Mouse (Mus musculus) neural tube, embryonic 15.5 days (tissue): ENCODE results near the gene Hist1h4b. TPM values are rescaled to one million over a fixed set of nuclear protein-coding genes. Genes with fewer than 3 reads are reported as not detected.

Source experiments
- ATAC-seq: fragments of 200-750 bp; cut with Nextera tagmentation; 2 replicates; pipeline ENCODE4 v1.8.0; 2017; ENCODE audit warnings: mild to moderate bottlenecking, moderate TSS enrichment, moderate library complexity; ENCODE audit not compliant: low FRiP score
- H3K27ac ChIP-seq: fragments of 300-500 bp; sonication (generic); replicated peaks from 2 replicates; pipeline ENCODE4 v1.5.1; 2015; ENCODE audit warnings: mild to moderate bottlenecking, inconsistent platforms
- H3K27me3 ChIP-seq: fragments of 300-500 bp; sonication (generic); replicated peaks from 2 replicates; pipeline ENCODE4 v1.6.1; 2015; ENCODE audit warnings: inconsistent platforms
- H3K36me3 ChIP-seq: fragments of 300-500 bp; sonication (generic); 2 replicates; pipeline ENCODE4 v1.6.1; 2015; ENCODE audit warnings: inconsistent platforms
- H3K4me1 ChIP-seq: fragments of 300-500 bp; sonication (generic); 2 replicates; pipeline ENCODE4 v1.6.1; 2015; ENCODE audit warnings: inconsistent platforms
- H3K4me2 ChIP-seq: fragments of 300-500 bp; sonication (generic); 2 replicates; pipeline ENCODE4 v1.6.1; 2015; ENCODE audit warnings: inconsistent platforms, mild to moderate bottlenecking, moderate library complexity
- H3K4me3 ChIP-seq: fragments of 300-500 bp; sonication (generic); replicated peaks from 2 replicates; pipeline ENCODE4 v1.5.1; 2015; ENCODE audit warnings: mild to moderate bottlenecking, inconsistent platforms
- H3K9ac ChIP-seq: fragments of 300-500 bp; sonication (generic); replicated peaks from 2 replicates; pipeline ENCODE4 v1.6.1; 2015; ENCODE audit warnings: mild to moderate bottlenecking, inconsistent platforms
- H3K9me3 ChIP-seq: fragments of 300-500 bp; sonication (generic); replicated peaks from 2 replicates; pipeline ENCODE4 v1.6.1; 2016; ENCODE audit warnings: inconsistent platforms
- WGBS: fragments of 180-500 bp; shearing (Covaris S2); methylation state at CpG from one replicate; pipeline ENCODE4 v1.1.7; 2015; ENCODE audit warnings: mixed read lengths; 5-methylcytosine and 5-hydroxymethylcytosine counted together
- microRNA-seq: library from miRNA; unstranded; fragments of <30 nt; microRNA quantifications from one replicate; pipeline ENCODE4, GENCODE M21; 2017
- polyA plus RNA-seq: library from polyadenylated mRNA; unstranded; fragments of >200 nt; fragmentation: Nextera tagmentation; extraction: Ambion mirVana; gene quantifications from 2 replicates; pipeline ENCODE4 v1.2.1, GENCODE M21; 2015

Hist1h4b gene
- polyA plus RNA-seq, 1 experiment from 2014 or later, result 1.0 TPM

DNA sequence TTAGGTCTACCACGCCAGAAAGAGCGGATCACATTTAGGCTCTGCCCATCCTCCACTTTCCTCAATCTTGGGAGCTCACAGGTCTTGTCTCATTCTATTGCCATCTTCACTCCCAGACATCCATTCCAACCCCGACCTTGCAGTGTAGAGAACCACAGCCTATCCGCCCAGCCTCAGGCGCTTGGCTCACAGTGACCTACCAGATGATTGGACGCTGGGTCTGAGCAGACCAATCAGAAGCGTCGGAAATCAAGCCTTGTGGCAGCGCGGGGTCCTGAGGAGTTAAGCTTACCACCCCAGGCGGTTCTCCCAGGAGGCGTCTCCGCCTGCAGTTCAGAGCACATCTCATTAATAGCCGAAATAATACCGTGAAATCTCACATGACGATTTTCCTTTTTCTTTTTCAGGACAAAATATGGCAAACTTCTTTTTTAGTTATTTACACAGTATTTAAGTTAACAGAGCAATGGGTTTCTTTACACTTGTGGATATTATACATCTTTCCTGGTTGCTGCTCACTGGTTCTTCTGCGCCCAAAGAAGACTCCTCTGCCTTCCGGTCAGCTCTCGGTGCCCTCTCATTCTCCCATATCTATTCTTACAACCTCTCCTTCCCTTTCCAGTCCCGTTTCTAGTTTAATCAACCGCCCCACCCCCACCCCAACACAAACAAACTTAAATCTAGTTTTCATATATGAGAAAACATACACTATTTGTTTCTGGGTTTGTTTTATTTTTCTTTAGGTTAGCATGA lies 15.9 kb downstream of the Hist1h4b start:
- H3K4me2 ChIP-seq, result peak overlapping the region; percentile 50
- no peaks in the 10 kb centered on the region; the same call in 1 of the 2 replicates for H3K27me3 ChIP-seq
- H3K4me3 ChIP-seq, result peak overlapping the region; percentile 9; the same call in 1 of the 2 replicates
- H3K27ac ChIP-seq, result no peak overlapping the region
- peaks cover 7% of the 10 kb centered on the region; the same call in 1 of the 2 replicates for H3K4me1 ChIP-seq
- no peak overlapping the region for H3K9ac ChIP-seq
- H3K9me3 ChIP-seq, result no peaks in the 10 kb centered on the region
- H3K36me3 ChIP-seq, result no peaks in the 10 kb centered on the region
- WGBS, result 28% methylated on average over 21 of the region's 21 CpGs
- peak; percentile 90 for ATAC-seq

DNA sequence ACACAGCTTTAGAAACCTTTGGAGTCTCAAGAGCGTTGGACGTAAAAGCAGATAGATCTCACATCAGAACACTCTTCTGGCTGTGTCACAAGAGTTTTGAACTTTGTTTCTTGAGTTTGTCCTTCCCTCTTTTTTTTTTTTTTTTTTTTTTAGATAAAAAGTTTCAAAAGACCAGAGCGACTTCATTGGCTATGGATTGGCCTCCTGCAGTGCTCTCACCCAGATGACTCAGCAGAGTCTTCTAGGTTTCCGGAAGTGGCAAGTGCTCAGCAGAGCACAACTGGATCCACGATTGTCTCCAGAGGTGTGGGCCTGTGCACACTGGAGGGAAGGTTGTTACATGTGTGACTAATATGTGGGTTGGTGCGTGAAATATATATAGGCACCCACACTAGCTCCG lies 21.5 kb downstream of the Hist1h4b start:
- ATAC-seq, result no peak
- Histone ChIP-seq H3K27ac (no peak overlapping the region), H3K4me2 (no peak overlapping the region), H3K27me3 (no peaks in the 10 kb centered on the region; the same call in 1 of the 2 replicates), H3K4me3 (no peak overlapping the region), H3K9me3 (no peaks in the 10 kb centered on the region), H3K36me3 (no peaks in the 10 kb centered on the region), H3K9ac (no peak overlapping the region), H3K4me1 (no peaks in the 10 kb centered on the region)
- WGBS, result 96% methylated on average over 7 of the region's 7 CpGs

DNA sequence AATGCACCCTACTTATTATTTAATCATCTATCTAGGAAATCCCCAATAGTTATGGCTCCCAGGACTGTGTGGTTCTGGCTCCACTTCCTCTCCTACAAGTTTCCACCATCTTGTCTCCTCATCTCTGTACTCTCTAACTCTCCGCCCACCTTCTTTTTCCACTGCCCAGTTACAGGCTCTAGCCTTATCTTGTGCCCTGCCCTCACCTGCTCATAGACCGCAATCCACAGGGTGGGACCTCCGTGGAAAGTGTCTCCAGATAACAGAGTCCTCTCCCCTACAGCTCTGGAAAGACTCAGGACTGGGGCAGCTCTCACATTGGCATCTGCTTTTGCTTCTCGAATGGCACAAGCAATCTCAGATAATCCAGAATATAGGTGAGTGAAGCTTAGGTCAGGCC lies 22.2 kb downstream of the Hist1h4b start:
- Histone ChIP-seq H3K4me2 (no peak overlapping the region), H3K27ac (no peak overlapping the region), H3K4me1 (no peaks in the 10 kb centered on the region), H3K27me3 (no peaks in the 10 kb centered on the region; the same call in 1 of the 2 replicates), H3K9ac (no peak overlapping the region), H3K4me3 (no peak overlapping the region), H3K9me3 (no peaks in the 10 kb centered on the region), H3K36me3 (no peaks in the 10 kb centered on the region)
- WGBS, result 89% methylated on average over 4 of the region's 4 CpGs
- no peak for ATAC-seq

DNA sequence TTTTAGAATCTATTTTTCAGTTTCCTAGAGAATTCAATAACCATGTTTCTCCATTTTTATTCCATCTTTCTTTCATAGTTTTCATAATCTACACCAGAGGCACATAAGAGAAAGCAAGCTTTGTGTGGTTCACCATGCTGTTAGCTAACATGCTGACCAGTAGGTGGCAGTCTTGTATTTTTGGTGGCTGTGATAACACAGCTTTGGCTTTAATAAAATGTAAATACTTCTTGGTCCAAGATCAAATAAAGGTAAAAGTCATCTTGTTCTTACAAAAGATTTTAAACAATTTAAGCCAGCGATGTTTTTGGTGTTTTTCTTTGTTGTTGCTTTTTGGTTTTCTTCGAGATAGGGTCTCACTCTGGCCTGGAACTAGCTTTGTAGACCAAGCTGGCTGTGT lies 35.7 kb downstream of the Hist1h4b start:
- ATAC-seq, result peak; percentile 84; the same call in 1 of the 2 replicates
- Histone ChIP-seq H3K4me3 (no peak overlapping the region), H3K36me3 (no peaks in the 10 kb centered on the region), H3K9me3 (no peaks in the 10 kb centered on the region), H3K9ac (no peak overlapping the region), H3K27ac (no peak overlapping the region), H3K4me2 (no peak overlapping the region), H3K27me3 (no peaks in the 10 kb centered on the region), H3K4me1 (no peaks in the 10 kb centered on the region)
- WGBS, result 43% methylated on average over 2 of the region's 2 CpGs

DNA sequence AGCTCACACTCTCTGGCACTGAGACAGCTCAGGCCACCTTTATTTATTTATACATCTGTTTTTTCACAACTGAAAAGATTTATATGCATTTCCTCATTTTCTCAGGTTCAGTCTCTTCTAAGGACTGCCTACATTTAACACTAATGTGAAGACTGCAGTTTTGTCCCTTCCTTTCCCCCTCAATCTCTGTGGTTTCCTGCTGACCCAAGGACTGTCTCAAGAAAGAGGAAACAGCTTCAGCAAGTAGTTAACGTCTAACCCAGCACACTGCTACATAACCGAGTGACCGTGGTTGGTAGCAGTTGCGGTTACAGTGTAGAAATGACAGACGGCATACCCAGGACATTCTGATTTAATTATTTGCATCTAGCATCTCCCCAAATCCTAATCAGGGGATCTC lies 42.6 kb downstream of the Hist1h4b start:
- Histone ChIP-seq H3K4me1 (no peaks in the 10 kb centered on the region), H3K9ac (no peak overlapping the region), H3K9me3 (no peaks in the 10 kb centered on the region), H3K4me3 (no peak overlapping the region), H3K27me3 (no peaks in the 10 kb centered on the region), H3K27ac (no peak overlapping the region), H3K4me2 (no peak overlapping the region), H3K36me3 (no peaks in the 10 kb centered on the region)
- no peak for ATAC-seq
- WGBS, result 88% methylated on average over 5 of the region's 5 CpGs

DNA sequence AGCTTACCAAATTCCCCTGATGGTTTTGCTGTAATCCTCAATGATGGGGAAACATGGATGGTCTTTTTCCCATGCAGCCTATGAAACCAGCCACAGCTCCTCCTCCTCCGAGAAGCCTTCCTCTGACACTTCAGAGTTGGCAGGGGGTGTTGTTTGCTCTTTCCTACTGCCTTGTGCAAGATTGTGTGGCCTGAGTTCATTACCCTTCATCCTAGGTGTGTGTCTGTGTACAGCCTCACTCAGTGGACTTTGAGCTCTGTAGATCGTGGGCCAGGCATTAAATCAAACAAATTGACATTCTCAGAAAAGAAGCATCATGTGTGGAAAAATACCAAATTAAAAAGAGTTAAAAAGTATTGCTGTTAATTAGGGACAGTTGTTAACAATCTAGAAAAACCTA lies 47.7 kb downstream of the Hist1h4b start:
- 86% methylated on average over 2 of the region's 2 CpGs for WGBS
- Histone ChIP-seq H3K36me3 (no peaks in the 10 kb centered on the region), H3K27me3 (no peaks in the 10 kb centered on the region), H3K4me3 (no peak overlapping the region), H3K9me3 (no peaks in the 10 kb centered on the region), H3K4me1 (no peaks in the 10 kb centered on the region), H3K9ac (no peak overlapping the region), H3K27ac (no peak overlapping the region), H3K4me2 (no peak overlapping the region)
- ATAC-seq, result no peak

DNA sequence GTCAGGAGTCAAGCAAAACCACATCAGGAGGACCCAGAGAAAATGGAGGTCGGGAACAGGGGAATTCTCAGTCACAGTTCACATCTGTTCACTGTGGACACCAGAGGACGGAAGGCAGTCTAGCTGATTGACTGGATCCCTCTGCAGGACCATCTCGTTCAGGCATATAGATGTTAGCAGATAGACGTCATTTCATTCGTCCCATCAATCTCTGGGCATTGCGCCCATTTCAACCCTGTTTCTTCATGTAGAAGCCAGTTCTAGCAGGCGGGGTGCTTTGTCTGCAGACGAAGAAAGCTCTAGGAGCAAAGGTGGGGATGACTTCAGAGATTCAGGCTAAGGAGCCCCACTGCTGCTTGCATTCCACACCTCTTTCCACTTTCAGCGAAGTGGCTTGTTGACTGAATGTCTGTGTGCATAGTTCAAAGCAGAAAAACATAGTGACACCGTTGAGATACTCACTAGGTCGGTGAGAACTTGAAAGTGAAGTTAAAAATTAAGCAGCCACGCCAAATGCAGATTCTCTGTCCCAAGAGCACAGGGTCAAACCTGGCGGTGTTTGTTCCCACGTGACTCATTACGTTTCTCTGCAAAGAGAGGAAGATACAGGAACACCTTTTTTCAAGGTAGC lies 49.7 kb downstream of the Hist1h4b start, which contains the start of gene Slc17a2:
TSS of gene Slc17a2 (plus strand) at position 572 of the 631 bp plus-strand sequence.
- WGBS, result 90% methylated on average over 15 of the region's 15 CpGs
- Histone ChIP-seq H3K27me3 (no peaks in the 10 kb centered on the region), H3K4me1 (no peaks in the 10 kb centered on the region), H3K4me3 (no peak within 1 kb of the TSS), H3K36me3 (no peaks in the 10 kb centered on the region), H3K27ac (no peak within 1 kb of the TSS), H3K9ac (no peak within 1 kb of the TSS), H3K4me2 (no peak within 1 kb of the TSS), H3K9me3 (no peaks in the 10 kb centered on the region)
- ATAC-seq, result no peak

Small RNA genes within 50 kb of the gene (microRNA-seq; reads per million reads assigned to microRNA genes)
- not detected for gene Gm44314
- not detected for gene Gm44484

Other genes starting within 250 kb of the Hist1h4b start
- 1.5 and 4.5 TPM in 2 replicates for gene Hist1h4h, start 226.0 kb upstream of the Hist1h4b start, polyA plus RNA-seq
- gene Hist1h2af, start 223.1 kb upstream of the Hist1h4b start, polyA plus RNA-seq, result 0.77 TPM in 1 of 2 replicates, not detected in the other
- 0.51 and 0.64 TPM in 2 replicates for gene Hist1h3g, start 221.6 kb upstream of the Hist1h4b start, polyA plus RNA-seq
- 0.22 and 0.51 TPM in 2 replicates for gene Hist1h2bh, start 213.6 kb upstream of the Hist1h4b start, polyA plus RNA-seq
- gene Hist1h3f, start 213.0 kb upstream of the Hist1h4b start, polyA plus RNA-seq, result not detected in 2 replicates
- gene Hist1h4f, start 205.4 kb upstream of the Hist1h4b start, polyA plus RNA-seq, result not detected in 2 replicates
- gene Hist1h1d, start 203.8 kb upstream of the Hist1h4b start, polyA plus RNA-seq, result 0.09 and 0.13 TPM in 2 replicates
- gene Hist1h3e, start 194.6 kb upstream of the Hist1h4b start, polyA plus RNA-seq, result 1.1 and 1.7 TPM in 2 replicates
- 12.5 and 25.5 TPM in 2 replicates for gene Hist1h2ae, start 185.8 kb upstream of the Hist1h4b start, polyA plus RNA-seq
- gene Hist1h2bg, start 185.6 kb upstream of the Hist1h4b start, polyA plus RNA-seq, result 2.2 and 2.9 TPM in 2 replicates
- 2.7 TPM in 1 of 2 replicates, not detected in the other for gene Hist1h2bf, start 182.8 kb upstream of the Hist1h4b start, polyA plus RNA-seq
- gene Hist1h2ad, start 182.6 kb upstream of the Hist1h4b start, polyA plus RNA-seq, result 0.97 TPM in 1 of 2 replicates, not detected in the other
- 0.88 and 2.0 TPM in 2 replicates for gene Hist1h3d, start 181.2 kb upstream of the Hist1h4b start, polyA plus RNA-seq
- gene Hist1h4d, start 175.4 kb upstream of the Hist1h4b start, polyA plus RNA-seq, result 31.8 and 54.1 TPM in 2 replicates
- 1.7 and 2.0 TPM in 2 replicates for gene Hist1h2be, start 135.9 kb upstream of the Hist1h4b start, polyA plus RNA-seq
- gene Hist1h1e, start 134.5 kb upstream of the Hist1h4b start, polyA plus RNA-seq, result 4.3 and 7.0 TPM in 2 replicates
- gene Hist1h2ac, start 73.1 kb upstream of the Hist1h4b start, polyA plus RNA-seq, result 0.26 and 0.54 TPM in 2 replicates
- 18.4 and 26.8 TPM in 2 replicates for gene Hist1h2bc, start 72.8 kb upstream of the Hist1h4b start, polyA plus RNA-seq
- gene Hist1h1t, start 61.2 kb upstream of the Hist1h4b start, polyA plus RNA-seq, result not detected in 2 replicates
- 2.7 and 2.8 TPM in 2 replicates for gene Hist1h4c, start 58.6 kb upstream of the Hist1h4b start, polyA plus RNA-seq
- 3.7 and 4.6 TPM in 2 replicates for gene Hfe, start 46.2 kb upstream of the Hist1h4b start, polyA plus RNA-seq
- 7.4 and 13.8 TPM in 2 replicates for gene Hist1h1c, start 18.2 kb upstream of the Hist1h4b start, polyA plus RNA-seq
- 0.78 and 2.4 TPM in 2 replicates for gene Hist1h3c, start 11.4 kb upstream of the Hist1h4b start, polyA plus RNA-seq
- 0.83 TPM in 1 of 2 replicates, not detected in the other for gene Hist1h2bb, start 10.3 kb upstream of the Hist1h4b start, polyA plus RNA-seq
- 3.0 and 12.1 TPM in 2 replicates for gene Hist1h2ab, start 5.9 kb upstream of the Hist1h4b start, polyA plus RNA-seq
- gene Hist1h3b, start 4.7 kb upstream of the Hist1h4b start, polyA plus RNA-seq, result 1.2 and 2.0 TPM in 2 replicates
- not detected in 2 replicates for gene Hist1h4a, start 4.2 kb downstream of the Hist1h4b start, polyA plus RNA-seq
- 1.4 and 2.3 TPM in 2 replicates for gene Hist1h3a, start 5.4 kb downstream of the Hist1h4b start, polyA plus RNA-seq
- gene Hist1h1a, start 6.7 kb downstream of the Hist1h4b start, polyA plus RNA-seq, result 0.44 and 0.60 TPM in 2 replicates
- 0.09 TPM in 1 of 2 replicates, not detected in the other for gene Trim38, start 12.9 kb downstream of the Hist1h4b start, polyA plus RNA-seq
- gene Slc17a2, start 50.0 kb downstream of the Hist1h4b start, polyA plus RNA-seq, result not detected in 2 replicates
- 0.08 TPM in 1 of 2 replicates, not detected in the other for gene Slc17a3, start 82.4 kb downstream of the Hist1h4b start, polyA plus RNA-seq
- gene Slc17a1, start 110.7 kb downstream of the Hist1h4b start, polyA plus RNA-seq, result not detected in 2 replicates
- 0.15 and 1.1 TPM in 2 replicates for gene Slc17a4, start 158.0 kb downstream of the Hist1h4b start, polyA plus RNA-seq
- not detected in 2 replicates for gene Hist1h2ba, start 177.1 kb downstream of the Hist1h4b start, polyA plus RNA-seq
- gene Hist1h2aa, start 177.4 kb downstream of the Hist1h4b start, polyA plus RNA-seq, result not detected in 2 replicates
- 0.77 and 1.3 TPM in 2 replicates for gene Scgn, start 234.2 kb downstream of the Hist1h4b start, polyA plus RNA-seq